Mouse (Mus musculus): ENCODE results near the gene 6330409D20Rik.
A peak's percentile ranks its signal among the peaks of the same experiment; 100 is the strongest.

The 6330409D20Rik gene

GRCm38 (mm10) chr2:32724149-32724548 lies 16.7 kb downstream of the 6330409D20Rik start:
- no peak for DNase-seq (ENCODE audit: low spot score)

- DNase-seq (ENCODE audit: low spot score) = no peak
These were observed 18.2 kb downstream of the 6330409D20Rik start for GRCm38 (mm10) chr2:32722581-32722980.

GRCm38 (mm10) chr2:32722046-32722445 lies 18.8 kb downstream of the 6330409D20Rik start:
- no peak for DNase-seq (ENCODE audit: low spot score)

DNA sequence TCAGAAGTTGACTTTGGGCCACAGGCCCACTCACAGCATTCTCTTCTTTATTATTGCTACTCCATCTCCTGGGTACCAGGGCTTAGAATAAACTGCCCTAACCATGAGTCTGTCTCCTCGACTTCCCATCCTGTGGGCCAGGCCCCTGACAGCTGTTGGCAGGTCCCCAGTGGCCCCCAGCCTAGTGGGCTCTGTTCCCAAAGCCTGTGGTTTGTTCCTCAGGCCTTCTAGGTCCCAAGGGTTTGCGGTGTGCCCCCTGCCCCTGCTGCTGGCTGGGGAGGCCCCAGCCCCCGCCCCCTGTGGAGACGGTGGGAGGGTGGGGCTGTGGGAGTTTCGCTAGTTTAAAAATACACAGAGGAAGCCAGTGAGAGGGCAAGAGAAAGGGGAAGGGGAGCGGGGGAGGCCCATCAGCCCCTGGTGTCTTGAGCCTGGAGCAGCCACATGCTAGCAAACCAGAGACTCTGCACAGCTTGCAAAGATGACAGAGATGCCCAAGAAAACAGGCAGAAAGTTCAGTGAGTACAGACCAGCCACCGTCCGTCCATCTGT lies 20.1 kb downstream of the 6330409D20Rik start, which contains the start of gene Sh2d3c:
Gene Sh2d3c (plus strand): TSS at position 375 of the 549 bp plus-strand sequence.
- no peak for DNase-seq (ENCODE audit: low spot score)

DNA sequence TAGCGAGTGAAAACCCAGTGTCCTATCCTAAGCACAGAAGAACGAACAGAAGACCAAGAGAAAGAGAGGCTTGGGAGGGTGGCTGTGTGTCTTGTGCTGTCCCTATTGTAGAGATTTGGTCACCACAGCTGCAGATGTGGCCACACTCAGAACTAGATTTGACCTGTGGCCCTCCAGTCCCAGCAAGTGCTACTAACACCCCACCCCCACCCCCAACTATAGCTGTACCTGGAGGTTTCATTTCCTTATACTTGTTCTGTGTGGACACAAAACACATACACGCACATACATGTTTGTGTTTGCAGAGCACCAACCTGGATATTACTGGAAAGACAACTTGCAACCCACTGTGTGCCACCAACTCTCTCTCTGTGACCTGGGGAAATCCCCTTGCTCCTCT lies 20.8 kb downstream of the 6330409D20Rik start:
- DNase-seq (ENCODE audit: low spot score) = no peak

DNA sequence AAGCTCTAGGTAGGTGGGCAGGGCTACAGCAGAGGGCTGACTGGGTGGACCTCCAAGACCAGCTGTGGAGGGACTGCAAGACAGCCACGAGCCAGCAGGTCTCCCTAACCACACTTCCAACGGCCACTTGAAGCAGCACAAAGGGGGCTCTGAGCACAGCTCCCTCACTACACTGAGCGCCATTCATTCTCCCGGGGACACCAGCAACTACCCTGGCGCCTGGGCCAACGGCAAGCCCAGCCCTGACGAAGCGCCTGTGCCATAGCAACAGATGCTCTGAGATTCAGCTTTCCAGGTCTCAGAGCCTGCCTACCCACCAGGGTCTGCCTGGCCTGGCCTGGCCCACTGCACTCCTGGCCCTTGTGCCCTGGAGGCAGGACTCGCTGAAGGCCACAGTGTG lies 22.1 kb downstream of the 6330409D20Rik start:
- no peak for DNase-seq (ENCODE audit: low spot score)

- DNase-seq (ENCODE audit: low spot score) = no peak
These were observed 25.8 kb downstream of the 6330409D20Rik start for GRCm38 (mm10) chr2:32714987-32715425.

DNA sequence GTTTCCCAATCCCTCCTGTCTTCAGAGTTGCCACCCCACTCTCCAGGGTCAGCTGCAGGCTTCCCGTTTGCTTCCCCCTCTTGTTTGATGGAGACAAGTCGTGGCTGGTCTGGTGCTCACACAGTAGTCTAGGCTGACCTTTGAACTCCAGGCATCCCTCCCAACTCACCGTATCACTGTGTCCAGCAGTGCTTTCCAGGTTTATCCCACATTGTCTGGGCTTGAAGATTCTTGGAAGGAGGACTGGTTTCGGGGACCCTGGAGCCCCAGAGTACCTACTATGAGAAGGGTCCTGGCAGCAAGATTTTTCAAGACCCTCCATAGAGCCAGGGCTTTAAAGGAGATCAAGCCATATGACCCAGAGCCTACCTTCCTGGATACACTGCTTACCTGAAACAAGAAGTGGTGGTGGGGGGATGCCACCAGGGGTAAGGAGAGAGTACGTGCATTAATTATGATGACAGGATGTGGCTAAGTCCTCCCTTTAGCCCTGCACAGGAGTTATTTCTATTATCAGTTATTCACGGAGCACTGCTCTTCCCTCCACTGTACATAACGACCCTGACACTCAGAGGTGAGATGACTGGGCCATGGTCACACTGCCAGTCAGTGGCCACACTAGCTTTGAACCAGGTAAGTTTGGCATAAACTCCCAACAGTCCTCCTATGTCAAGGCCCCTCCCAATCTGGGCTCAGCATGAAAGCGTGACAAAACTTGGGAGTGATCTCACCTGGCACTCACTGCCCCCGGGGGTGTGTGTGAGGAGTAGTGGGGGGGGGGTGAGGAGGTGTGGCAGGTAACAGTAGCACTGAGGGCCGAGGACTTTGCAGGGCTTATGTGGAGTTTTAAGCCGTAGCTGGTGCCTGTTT lies 26.5 kb downstream of the 6330409D20Rik start:
- no peak for DNase-seq (ENCODE audit: low spot score)

DNA sequence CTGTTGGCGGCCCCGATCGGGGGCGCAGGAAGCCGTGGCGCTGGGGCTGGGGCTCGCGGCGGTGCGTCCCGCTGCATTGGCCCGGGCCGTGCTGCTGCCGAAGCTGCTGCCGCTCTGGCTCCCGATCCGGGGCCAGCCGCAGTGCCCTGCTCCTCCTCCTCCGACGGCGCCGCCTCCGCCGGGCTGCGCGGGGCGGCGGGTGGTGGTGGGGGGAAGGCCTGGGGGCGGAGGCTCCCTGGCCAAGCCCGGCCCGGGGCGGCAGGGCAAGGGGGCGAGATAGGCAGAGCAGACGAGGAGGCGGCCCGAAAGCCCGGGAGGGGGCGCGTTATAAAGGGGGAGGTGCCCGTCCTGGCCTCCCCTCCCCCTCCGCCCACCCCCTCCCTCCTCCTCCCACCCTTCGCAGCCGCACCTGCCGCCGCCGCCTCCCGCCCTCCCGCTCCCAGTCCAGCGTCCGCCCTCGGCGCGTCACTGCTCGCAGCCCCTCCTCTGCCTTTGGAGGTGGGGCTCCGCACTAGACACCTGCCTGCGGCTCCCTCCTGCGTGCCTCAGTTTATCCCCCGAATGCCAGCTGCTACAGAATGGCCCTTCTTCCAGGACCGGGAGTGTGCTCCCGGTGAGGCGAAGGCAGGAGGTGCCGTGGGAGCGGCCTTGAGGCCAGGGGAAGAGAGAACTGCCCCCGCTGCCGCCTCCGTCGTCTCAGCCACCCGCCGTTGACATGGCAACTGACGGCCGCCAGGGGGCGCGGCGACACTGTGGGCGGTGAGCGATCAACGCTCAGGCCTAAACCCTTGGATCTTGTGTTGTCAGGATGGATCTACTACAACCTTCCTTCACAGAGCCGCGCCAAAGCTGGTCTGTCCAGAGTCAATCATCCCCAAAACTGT lies 27.6 kb downstream of the 6330409D20Rik start, which contains the start of gene Cdk9:
Gene Cdk9 (minus strand): TSS at position 143 of the 884 bp plus-strand sequence.
- DNase-seq (ENCODE audit: low spot score) = peak; percentile 97

- no peak for DNase-seq (ENCODE audit: low spot score)
These were observed 28.3 kb downstream of the 6330409D20Rik start for GRCm38 (mm10) chr2:32712586-32712933.

GRCm38 (mm10) chr2:32712108-32712551 lies 28.7 kb downstream of the 6330409D20Rik start:
- peak; percentile 49 for DNase-seq (ENCODE audit: low spot score)

- no peak for DNase-seq (ENCODE audit: low spot score)
These were observed 29.3 kb downstream of the 6330409D20Rik start for GRCm38 (mm10) chr2:32711301-32712056.

DNA sequence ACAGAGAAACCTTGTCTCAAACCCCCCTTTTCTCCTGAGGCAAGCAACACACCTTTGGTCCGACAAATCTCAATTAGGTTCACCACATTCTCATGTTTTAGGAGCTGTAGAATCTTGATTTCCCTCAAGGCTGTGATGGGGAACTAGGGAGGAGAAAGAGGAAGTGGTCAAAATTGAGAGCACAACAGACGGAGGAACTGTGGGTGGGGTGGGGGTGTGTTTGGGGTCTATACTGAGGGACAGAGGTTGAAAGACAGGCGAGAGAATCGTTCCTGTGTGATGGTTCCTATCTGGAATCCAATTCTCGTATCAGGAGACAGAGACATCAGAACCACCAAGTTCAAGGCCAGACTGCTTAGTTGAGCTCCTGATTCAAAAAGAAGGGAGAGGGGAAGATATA lies 30.4 kb downstream of the 6330409D20Rik start:
- DNase-seq (ENCODE audit: low spot score) = no peak

DNA sequence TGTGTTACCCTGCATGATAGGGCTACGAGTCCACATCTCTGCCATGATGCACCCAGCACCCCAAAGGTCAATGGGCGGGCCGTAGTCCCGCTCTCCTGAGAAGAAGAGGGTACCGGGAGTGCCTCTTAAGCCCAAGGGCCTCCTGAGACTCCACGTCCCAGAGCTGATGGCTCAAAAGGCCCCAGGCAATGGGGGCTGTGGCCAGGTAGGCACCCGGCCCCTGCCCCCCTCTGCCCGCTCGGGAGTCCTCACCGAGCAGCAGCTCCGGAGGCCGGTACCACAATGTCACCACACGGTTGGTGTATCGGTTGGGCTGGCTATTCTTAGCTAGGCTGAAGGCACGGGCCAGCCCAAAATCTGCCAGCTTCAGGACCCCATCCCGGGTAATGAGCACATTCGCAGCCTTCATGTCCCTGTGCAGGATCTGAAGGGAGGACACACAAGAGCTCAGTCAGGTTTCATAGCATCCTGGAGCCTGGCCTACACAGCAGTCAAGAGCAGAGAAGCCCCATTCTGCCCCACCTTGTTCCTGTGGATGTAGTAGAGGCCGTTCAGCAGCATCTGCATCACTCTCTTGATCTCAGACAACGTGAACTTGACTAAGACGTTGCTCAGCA lies 31.2 kb downstream of the 6330409D20Rik start:
- no peak for DNase-seq (ENCODE audit: low spot score)

DNA sequence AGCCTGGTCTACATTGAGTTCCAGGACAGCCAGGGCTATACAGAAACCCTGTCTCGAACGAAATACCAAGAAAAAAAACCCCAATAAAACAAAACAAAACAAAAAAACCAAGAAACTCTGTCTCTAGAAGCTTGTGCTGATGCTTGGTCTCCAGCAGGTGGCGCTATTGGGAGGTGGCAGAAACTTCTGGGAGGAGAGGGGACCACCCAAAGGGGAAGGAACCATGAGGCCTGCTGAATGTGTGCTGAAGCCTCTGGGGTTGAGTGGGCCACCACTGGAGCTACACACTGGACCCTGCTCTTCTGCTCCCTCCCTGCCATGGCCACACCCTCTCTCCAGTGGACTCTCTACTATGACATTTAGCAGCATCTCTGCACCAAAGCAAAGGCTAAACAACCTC lies 32.2 kb downstream of the 6330409D20Rik start:
- no peak for DNase-seq (ENCODE audit: low spot score)

GRCm38 (mm10) chr2:32706971-32707370 lies 33.8 kb downstream of the 6330409D20Rik start:
- DNase-seq (ENCODE audit: low spot score) = no peak

GRCm38 (mm10) chr2:32705018-32705417 lies 35.8 kb downstream of the 6330409D20Rik start:
- no peak for DNase-seq (ENCODE audit: low spot score)

GRCm38 (mm10) chr2:32704021-32704421 lies 36.8 kb downstream of the 6330409D20Rik start, which contains the start of gene Fpgs:
Fpgs (minus strand) TSS chr2:32704145.
- no peak for DNase-seq (ENCODE audit: low spot score)

DNA sequence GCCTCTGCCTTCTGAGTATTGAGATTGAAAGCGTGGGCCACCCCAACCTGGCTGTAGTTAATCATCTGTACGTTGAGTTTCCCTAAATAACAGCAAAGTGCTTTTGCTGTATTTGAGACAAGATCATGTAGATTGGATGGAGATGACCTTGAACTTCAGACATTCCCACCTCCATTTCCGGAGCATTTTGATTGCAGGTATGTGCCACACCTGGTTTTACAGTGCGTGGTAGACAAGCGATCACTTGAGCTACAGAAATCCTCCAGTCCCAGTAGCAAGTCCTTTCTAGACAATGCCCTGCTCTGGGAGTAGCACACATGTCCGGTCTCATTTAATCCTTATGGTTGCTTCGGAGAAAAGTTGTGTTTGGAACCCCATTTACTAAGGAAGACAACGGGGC lies 37.8 kb downstream of the 6330409D20Rik start:
- no peak for DNase-seq (ENCODE audit: low spot score)

GRCm38 (mm10) chr2:32700966-32701743 lies 39.7 kb downstream of the 6330409D20Rik start:
- DNase-seq (ENCODE audit: low spot score) = no peak
